Mouse (Mus musculus): ENCODE results near the gene Tomm40. TPM values are rescaled to one million over a fixed set of nuclear protein-coding genes. Genes with fewer than 3 reads are reported as not detected.

The Tomm40 gene
- total RNA-seq, 2 experiments from 2014 or later: 147 to 153 TPM

DNA sequence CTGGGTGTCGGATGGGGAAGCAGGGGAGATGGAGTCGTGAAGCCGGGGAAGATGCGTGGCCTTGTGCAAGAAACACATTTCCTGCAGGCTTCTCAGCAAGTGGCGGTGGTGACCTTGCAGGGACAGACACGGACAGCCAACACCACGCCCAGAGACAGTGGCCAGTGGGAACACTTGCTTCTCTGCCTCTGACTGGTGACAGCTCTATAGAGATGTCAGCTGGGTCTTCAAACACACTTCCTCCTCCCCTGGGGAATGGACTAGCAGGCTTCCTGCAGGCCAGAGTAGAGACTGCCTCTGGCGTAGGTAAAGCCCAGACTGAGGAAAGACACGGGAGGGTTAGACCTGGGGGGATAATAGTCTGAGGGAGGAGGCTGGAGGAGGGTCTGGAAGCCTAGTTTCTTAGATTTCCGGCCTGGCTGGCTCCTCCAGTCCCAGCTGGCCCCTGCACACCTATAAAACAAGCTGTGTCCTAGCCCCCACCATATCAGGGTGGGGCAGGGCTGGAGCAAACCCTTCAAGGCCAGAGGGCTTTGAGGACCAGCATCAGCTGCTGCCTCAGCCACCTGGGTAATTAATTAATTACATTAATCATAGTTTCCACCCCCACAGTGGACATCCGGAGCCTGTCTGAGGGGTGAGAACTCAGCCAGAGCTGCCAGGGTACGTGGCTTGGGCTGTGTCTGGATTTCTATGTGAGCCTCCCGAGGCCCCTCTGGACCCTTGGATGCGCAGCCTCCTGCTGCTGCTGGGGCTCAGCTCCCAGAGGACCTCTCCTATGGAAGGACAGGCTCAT lies 29.6 kb upstream of the Tomm40 start:
- DNase-seq: peak; percentile 71

DNA sequence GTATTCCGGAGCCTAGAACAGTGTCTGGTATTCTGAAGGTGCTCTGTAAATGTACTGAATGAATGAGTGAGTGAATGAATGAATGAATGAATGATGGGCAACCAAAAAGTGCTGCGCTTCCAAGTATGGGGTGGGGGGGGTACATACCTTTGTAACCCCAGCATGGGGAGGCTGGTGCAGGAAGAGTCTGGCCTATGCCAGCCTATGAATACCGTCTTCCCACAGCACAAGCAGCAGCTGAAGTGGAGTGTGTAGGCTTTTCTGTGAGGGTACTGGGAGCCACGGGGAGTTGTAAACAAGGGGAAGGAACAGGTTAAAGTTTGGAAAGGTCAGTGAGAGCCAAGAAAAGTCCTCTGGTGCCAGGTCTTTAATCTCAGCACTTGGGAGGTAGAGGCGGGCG lies 28.6 kb upstream of the Tomm40 start:
- no peak for DNase-seq

DNA sequence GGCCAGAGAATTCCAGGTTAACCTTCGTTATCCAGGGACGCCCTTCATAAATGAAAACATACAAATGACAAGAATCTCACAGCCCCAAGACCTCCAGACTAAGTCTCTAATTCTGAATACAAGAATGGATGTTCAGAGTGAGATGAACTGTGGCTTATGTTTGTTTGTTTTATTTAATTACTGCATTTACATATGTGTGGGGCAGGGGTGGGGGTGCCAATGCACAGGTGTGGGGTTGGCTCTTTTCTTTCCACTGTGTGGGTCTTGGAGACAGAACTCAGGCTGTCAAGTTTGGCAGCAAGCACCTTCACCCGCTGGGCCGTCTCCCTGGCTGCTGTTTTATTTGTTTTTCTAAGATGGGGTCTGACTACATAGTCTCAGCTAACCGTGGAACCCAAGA lies 27.2 kb upstream of the Tomm40 start:
- no peak for DNase-seq

DNA sequence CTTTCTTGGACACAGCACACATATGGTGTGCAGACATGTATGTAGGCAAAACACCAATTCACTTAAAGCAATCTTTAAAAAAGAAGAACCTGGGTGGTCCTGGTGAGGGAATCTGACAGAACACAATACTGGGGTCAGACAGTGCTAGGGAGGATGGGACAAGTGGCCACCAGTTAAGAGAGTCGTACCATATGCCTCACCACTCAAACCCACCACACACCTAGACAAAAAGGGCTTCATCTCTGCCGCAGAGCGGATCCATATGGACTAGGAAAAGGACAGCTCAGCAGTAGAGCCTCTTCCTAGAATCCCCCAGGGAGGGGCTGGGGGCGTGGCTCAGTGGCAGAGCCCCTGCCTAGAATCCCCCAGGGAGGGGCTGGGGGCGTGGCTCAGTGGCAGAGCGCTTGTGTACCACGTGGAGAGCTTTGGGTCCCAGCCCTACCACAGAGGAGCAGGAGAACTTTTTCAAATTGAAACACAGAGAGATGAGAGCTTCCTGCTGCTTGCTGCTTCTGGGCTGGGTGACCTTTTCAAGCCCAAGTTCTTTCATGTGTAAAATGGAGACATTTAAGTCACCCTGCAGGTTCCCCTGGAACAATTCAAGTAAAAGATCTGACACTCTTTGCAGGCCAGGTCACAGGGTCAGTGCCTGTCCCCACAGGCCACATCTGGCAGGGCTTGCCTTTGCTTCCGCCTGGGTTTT lies 26.2 kb upstream of the Tomm40 start:
- peak; percentile 54 for DNase-seq

DNA sequence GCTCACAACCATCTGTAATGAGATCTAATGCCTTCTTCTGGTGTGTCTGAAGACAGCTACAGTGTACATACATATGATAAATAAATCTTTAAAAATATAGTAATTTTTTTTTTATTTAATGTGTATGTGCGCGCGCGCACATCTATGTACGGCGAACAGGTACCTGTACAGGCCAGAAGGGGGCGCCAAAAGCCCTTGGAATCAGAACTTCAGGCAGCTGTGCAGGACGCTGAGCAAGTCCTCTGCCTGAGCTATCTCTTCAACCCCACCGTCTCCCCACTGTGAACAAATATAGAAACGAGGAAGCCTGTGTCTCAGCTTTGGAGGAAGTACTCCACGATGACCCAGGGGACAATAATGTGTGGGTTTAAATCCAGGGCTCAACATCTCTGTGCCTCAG lies 25.0 kb upstream of the Tomm40 start:
- DNase-seq: peak; percentile 42

DNA sequence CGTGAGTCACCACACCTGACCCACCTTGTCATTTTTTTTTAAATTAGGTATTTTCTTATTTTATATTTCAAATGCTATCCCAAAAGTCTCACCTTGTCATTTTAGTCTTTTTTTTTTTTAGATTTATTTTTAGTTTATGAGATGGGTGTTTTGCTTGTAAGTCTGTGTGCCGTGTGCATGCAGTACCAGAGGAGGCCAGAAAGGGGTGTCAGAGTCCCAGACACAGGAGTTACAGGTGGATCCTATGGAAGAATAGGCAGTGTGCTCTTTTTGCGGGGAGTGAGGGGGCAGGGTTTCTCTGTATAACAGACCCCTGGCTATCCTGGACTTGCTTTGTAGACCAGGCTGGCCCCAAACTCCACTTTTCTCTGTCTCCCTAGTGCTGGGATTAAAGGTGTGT lies 23.5 kb upstream of the Tomm40 start:
- DNase-seq: no peak

DNA sequence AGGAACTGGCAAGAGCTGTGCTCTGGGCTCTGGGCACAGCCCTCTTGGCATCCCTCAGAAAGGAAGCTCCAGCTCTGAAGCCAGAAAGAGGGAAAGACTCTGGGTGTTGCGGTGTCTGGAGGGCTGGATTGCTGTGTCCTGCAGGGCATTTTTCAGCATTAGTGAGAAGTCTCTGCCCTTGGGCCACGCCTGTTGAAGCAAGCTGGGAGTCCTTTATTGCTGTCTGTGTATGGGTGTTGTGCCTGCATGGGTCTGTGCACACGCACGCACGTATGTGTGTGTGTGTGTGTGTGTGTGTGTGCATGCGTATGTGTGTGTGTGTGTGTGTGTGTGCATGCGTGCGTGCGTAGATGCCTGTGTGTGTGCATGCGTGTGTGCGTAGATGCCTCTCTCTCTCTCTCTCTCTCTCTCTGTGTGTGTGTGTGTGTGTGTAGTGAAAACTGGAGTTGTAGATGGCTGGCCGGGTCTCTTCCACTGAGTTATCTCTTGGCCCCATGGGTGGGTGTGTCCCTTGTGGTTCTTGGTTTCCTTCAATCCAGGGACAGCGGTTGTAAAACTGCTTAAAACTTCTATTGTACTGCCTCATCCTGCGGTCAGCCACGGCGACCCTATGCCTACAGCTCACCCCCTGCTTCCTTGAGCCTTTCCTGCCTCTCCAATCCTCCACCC lies 21.3 kb upstream of the Tomm40 start:
- DNase-seq: no peak

DNA sequence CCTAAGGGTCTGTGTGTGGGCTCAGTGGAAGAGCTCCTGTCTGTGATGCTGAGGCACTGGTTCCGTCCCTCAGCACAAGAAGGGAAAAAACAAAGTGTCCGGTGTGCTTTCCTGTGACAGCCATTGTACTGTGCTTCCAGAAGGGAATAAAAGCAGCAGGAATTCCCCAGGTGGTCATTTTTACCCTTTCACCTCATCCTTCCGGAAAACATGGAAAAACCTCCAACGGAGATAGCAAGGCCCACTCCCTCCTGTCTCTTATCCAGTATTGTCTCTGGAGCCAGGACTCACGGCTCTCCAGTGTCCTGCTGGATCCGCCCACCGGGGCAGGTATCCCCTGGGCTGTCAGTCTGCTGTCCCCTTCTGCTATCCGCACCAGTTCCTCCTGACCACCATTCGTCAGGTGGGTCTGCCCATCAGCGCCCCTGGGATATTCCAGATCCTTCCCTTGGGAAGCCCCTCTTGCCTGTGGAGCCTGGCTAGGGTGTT lies 19.0 kb upstream of the Tomm40 start:
- DNase-seq: no peak

DNA sequence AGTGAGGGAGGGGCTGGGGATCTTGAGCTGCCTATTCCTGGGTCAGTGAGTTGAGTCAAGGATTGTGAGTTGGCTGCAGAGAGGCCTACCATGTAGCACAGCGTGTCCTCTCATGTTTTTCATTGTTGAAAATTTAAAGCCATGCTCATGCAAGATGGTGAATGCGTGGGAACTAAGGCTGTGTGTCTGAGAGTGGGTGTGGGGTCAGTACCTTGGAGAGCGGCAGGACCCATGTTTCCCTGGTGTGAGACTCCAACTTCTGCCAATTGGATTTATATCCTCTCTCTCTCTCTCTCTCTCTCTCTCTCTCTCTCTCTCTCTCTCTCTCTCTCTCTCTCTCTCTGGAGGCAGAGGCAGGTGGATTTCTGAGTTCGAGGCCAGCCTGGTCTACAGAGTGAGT lies 11.3 kb upstream of the Tomm40 start:
- no peak for DNase-seq

DNA sequence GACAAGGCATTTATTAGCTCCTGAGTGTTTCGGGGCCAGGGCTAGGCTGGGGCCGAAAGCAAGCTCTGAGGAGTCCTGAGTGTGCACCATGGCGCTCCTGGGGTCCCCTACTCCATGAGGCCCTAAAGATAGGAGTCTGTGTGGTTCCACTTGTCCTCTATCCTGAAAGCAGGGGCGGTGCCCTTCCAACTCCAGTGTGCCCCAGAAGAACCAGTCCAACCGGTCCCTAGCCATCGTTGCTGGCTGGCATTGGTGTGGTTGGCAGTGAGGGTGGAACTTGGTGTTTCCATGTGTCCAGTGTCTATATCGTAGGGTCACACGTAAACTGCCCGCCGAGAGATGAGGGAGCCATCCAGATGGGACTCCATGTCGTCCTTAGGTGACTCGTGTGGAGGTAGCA lies 8.9 kb upstream of the Tomm40 start:
- DNase-seq: no peak

DNA sequence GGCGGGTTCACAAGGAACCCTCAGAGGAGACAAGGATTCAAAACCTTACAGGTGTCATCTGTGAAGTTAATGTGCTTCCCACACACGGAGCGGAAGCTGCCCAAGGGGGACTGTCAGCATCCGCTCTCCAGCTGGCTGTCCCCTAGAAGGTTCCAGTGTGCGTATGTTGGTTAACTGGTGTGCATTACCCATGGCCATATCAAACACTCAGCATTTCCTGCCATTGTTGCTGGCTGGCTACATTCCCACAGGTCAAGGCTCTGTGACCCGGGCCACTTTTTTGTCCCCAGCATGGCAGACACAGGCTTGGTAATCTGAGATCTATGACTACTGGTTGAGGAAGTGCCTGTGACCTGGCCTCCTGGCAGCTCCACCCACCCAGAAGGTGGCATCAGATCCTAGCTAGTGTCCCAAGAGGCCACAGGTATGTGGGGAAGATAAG lies 7.5 kb upstream of the Tomm40 start:
- DNase-seq: peak; percentile 73

DNA sequence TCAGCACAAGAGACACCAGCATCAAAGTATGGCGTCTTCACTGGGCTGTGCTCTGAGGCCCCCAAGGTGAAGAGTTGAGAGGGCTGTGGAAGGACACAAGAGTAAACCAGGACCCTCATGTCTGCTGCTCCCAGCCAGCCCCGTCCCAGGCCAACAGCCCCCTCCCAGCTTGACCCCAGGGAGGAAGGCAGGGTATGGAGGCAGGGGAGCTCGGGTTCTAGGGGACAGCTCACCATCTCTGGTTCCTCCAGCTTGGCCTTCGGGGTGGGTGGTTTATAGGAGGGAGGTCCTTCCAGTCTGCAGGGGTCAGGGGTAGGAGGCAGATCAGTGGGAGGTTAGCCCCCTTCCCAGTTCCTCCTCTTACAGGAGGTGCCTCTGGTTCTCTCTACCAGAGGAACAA lies 4.0 kb upstream of the Tomm40 start:
- no peak for DNase-seq

DNA sequence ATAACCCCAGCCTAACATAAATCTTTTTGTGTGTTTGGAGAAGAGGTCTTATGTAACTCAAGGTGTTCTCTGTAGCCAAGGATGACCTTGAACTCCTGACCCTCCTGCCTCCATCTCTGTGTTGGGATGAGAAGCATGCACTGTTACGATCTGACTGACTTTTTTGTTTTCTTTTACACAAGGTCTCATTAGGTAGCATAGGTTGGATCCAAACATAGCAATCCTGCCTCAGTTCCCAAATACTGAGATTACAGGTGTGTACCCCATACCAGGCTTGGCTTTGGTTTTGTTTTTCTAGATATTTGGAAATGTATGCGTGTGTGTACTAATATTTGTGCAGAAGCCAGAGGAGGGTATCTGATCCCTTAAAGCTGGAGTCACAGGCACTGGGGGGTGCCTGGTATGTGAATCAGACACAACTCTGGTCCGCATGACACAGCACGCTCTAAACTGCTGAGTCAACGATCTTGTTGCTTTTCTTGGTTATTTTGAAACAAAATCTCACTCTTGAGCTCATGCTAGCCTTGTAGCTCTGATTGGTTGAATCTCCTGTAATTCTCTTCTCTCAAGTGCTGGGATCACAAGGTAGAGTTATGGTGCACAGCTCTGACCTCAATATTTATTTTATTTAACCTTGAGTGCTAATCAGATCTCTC lies 3.2 kb upstream of the Tomm40 start:
- no peak for DNase-seq

DNA sequence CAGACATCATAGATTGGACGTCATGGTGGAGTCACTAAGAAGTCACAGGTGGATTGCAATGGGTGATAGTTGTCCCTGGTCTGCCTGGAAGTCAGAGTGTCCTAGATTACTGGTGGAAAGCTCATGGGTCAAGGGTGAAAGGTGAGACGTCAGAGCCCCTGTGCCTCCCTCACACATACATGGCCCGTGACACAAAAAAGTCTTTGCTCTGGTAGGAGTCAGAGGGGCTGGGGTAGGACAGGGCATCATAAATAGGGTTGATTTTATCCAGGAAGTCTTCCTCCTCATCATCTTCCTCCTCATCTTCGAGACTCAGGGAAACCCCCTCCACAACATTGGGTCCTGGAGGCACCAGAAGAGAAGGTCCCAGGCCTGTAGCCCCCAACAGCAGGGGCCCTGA lies 2.1 kb upstream of the Tomm40 start:
- DNase-seq: no peak

DNA sequence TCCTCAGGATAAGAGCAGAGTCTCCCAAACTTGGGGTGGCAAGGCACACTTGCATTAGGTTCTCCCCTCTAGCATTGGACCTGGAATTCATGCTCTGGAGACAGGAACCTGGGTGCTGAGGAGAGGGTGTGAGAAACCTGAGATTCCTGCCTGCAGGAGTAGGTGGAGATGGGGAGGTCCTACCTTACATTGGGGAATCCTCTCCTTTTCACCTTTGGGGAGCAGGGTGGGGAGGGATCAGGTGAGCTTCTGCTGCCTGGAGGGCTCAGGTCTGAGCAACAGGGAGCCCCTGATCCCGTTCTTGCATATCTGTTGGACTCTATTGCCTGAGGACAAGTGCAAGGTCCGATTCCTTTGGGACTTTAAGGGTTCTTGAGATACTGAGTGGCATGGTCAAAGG lies 1.6 kb upstream of the Tomm40 start:
- no peak for DNase-seq

DNA sequence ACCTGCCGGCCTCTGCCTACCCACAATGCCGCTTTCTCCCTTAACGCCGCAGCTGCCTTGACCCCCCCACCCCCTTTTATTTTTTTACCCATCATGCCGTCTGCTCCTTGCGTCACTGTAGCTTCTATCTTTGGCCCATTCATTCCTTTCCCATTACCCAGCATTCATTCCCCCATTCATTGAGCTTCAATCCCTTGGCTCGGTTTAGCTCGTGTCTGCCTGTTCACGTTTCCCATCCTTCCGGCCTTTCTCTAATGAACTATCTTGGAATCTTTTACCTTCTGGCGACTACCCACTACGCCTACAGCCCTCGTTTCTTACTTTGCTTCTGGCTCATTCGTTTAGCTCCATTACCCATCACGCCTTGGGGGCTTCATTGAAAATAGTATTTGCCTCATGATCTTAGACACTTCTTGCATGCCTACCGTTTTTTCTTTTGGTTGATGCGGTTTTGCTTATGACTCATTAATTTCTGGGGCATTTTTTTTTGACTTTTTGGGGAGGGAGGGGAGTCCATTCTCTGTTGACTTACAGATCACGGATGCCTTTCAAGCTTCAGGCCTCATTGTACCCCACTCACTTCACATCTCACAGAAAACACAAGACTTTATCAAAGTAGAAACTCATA lies 931 bp upstream of the Tomm40 start:
- no peak for DNase-seq

DNA sequence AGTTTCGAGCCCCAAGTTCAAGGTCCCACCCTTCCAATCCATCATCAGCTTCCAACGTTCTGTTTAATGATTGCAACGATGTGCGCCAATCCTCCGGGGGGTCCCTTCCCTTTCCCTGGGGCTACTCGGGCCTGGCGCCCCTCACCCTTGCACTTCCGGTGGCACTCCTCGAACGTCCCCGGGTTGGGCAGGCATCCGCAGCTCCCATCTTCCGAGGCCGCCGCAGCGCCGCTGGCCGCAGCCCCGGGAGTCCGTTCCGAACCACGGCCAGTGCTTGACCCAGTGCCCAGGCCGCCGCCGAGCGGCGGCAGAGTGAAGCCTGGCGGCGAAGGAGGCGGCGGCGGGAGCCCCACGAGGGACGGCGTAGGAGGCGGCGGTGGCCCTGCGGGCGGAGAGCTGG lies 402 bp downstream of the Tomm40 start:
- no peak for DNase-seq

DNA sequence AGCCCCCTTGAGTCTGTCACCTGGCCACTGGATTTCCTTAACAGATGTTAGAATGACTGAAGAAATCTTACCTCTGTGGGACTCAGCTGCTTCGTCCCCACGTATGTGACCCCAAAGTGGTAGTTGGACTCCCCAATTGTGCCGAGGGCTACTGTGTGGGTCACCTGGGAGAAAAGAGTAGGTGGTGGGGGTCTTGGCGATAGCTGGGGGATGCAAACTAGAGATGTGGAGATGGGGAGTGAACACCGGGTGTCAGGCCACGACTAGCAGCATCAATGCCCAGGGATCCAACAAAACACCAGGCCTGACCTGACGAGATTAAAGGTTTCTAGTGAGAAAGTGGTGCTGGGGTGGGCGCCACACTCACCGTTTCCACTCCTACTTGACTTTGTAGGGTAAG lies 1.6 kb downstream of the Tomm40 start:
- DNase-seq: no peak

DNA sequence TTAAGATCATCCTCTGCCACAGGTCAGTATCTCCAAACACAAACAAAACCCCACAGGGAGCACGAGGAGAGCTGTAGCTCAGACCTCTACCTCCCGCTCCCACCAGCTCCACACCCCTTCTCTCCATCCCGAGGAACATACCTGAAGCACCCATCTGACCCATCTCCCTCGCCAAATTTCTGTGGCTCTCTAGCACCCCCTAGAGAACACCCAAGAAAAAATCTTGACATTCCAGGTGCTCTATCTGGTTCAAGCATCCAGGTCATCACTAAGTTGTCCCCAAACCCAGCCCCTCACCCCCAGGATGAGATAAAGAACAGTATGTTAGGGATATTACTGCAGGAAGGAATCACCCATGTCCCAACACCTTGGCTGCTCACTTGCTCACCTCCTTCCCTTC lies 2.0 kb downstream of the Tomm40 start:
- DNase-seq: no peak

DNA sequence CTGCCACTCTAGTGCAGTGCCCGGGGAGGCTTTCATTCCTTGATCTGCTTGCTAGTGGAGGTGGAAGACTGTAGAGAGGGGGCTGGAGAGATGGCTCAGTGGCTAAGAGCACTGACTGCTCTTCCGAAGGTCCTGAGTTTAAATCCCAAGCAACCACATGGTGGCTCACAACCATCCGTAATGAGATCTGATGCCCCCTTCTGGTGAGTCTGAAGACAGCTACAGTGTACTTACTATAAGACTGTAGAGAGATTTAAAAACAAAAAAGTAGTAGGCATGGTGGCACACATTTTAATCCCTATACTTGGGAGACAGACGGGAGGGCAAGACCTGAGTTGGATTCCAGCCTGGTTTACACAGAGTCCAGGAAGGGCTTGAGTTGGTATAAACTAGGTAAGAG lies 2.8 kb downstream of the Tomm40 start:
- DNase-seq: no peak

DNA sequence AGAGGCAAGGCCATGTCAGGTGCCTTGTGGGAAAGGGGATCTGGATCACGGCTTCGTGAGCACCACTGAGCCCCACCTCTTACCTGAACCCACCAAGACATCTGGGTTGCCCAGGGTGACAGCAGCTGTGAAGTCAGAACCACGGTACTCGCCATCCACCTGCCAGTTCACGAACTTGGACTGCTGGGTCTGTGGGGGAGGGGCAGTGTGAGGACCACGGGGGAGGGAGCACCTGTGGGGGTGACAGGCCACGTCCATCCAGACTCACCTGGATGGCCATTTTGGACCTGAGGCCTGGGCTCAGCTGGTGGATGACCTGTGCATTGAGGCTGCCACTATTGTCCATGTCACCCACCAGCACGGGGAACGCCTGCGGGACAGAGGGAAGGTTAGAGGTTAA lies 4.6 kb downstream of the Tomm40 start:
- DNase-seq: no peak

DNA sequence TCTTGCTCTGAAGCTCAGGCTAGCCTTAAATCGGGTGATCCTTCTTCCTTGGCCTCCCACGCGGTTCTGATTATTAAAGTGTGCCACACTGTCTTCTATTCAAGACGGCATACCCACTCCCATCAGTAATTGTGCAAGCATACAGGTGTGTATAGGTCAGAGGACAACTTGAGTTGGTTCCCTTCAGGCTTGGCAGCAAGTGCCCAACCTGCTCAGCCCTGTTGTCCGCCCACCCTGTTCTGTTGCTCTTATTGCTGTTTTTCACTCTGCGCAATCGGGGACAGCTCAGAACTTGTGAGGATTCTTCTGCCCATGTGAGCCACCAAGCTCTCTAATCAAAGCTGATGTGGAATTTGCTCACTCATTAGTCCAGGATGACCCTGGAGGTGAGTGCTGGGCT lies 10.0 kb downstream of the Tomm40 start:
- DNase-seq: no peak

DNA sequence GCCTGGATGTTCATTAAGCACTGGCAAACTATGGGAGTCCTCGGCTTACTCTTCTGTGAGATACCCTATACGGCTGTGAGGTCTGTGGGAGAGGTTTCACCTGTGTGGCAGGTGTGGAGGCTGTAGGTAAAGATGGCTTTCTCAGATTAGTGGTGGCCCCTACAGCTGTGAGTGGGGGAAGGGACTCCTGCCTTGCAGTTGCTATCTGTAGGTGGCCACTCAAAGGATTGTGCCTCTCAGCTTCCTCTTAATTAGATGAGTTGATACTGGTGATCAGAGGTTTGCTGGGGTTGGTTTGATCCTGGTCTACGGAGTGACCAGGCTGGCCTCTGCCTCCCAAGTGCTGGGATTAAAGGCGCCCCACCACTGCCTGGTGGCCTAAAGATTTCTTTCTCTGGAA lies 10.8 kb downstream of the Tomm40 start:
- no peak for DNase-seq
